In the genomic region with DNA sequence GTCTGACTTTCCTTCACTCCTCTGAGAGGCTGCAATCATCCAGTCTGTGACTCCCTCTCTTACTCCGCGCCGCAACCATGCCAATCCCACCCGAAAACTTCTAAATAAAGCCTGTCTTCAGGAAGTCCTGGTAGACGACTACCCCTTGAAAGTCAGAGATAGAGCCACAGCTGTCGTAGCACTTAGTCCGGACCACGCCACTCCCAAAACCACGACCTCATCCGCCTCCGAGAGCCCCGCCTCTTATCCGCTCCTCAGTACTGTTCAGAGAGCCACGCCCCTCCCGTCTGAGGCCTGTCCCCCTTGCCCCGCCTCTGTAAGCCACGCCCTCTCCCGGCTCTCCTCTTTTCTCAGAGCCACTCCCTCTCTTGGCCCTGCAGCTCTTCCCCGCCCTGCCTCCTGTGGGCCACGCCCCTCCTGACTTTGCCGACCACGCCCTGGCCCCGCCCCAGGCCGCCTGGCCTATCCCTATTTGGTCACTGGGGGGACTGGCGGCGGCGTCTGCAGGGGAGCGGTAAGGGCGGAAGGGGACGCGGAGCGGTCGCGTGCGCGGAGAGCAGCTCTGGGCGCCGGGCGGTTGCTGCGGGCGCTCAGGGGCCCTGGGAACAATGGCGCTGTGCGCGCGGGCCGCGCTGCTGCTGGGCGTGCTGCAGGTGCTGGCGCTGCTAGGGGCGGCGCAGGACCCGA, we compare ENCODE assay signal across 8 mouse cellular contexts. TPM values are rescaled to one million over a fixed set of nuclear protein-coding genes. Genes with fewer than 3 reads are reported as not detected.
DNase-seq lines count a peak whose midpoint lies in the region; ATAC-seq and TF ChIP-seq lines count a peak whose summit lies in the region.

Tmem123 (plus strand) TSS at position 428 of the 687 bp plus-strand sequence.

- H3K4me2 ChIP-seq in CH12.LX (ENCODE audit: insufficient read depth, low read depth, poor library complexity, severe bottlenecking), result peak within 1 kb of the TSS; percentile 83
- peak within 1 kb of the TSS; percentile 76 for H3K4me2 ChIP-seq in forebrain, embryonic 11.5 days (ENCODE audit: low read depth, low read length, severe bottlenecking)
- H3K4me2 ChIP-seq in heart, embryonic 16.5 days (ENCODE audit: low read depth, low read length), result peak within 1 kb of the TSS; percentile 84
- peak within 1 kb of the TSS; percentile 96 for H3K4me2 ChIP-seq in liver, embryonic 15.5 days
- H3K4me2 ChIP-seq in neural tube, embryonic 12.5 days (replicated peaks), result peak within 1 kb of the TSS; percentile 80

- in situ Hi-C loops in CH12.LX (cut with MboI; ENCODE audit: low pct_ligation_motif_present, low pct_unique_long_range_greater_than_20kb, low sequenced_read_pairs), result no loop called here

- H3K36me3 ChIP-seq in CH12.LX (replicated peaks in 1 of 2; ENCODE audit: control insufficient read depth in 1 of 2, insufficient read depth in 1 of 2, low read length in 1 of 2), result peaks cover 4 to 14% of the 10 kb centered on the region in 2 experiments
- H3K36me3 ChIP-seq in forebrain, embryonic 11.5 days (ENCODE audit: control insufficient read depth, insufficient read depth, low read length), result no peaks in the 10 kb centered on the region
- H3K36me3 ChIP-seq in heart, embryonic 16.5 days (ENCODE audit: control insufficient read depth, insufficient read depth), result peaks cover under 1% of the 10 kb centered on the region; the same call in 1 of the 2 replicates
- peaks cover 9% of the 10 kb centered on the region for H3K36me3 ChIP-seq in liver, embryonic 15.5 days (replicated peaks)
- no peaks in the 10 kb centered on the region for H3K36me3 ChIP-seq in neural tube, embryonic 12.5 days

- peak within 1 kb of the TSS; percentile 67 for H3K27ac ChIP-seq in CH12.LX (ENCODE audit: insufficient read depth, low read depth)
- peak within 1 kb of the TSS; percentile 41; the same call in 1 of the 2 replicates for H3K27ac ChIP-seq in forebrain, embryonic 11.5 days (ENCODE audit: low read depth, low read length)
- H3K27ac ChIP-seq in heart, embryonic 16.5 days (ENCODE audit: low read length), result peak within 1 kb of the TSS; percentile 93
- H3K27ac ChIP-seq in liver, embryonic 15.5 days (replicated peaks), result peak within 1 kb of the TSS; percentile 83
- H3K27ac ChIP-seq in neural tube, embryonic 12.5 days, result peak within 1 kb of the TSS; percentile 10; the same call in 1 of the 2 replicates

- H3K9ac ChIP-seq in CH12.LX (ENCODE audit: insufficient read depth, low read depth), result peak within 1 kb of the TSS; percentile 71
- H3K9ac ChIP-seq in forebrain, embryonic 11.5 days (ENCODE audit: low read length), result peak within 1 kb of the TSS; percentile 86
- H3K9ac ChIP-seq in heart, embryonic 16.5 days (ENCODE audit: low read length), result peak within 1 kb of the TSS; percentile 94
- H3K9ac ChIP-seq in liver, embryonic 15.5 days, result peak within 1 kb of the TSS; percentile 87
- H3K9ac ChIP-seq in neural tube, embryonic 12.5 days, result peak within 1 kb of the TSS; percentile 76

- H3K4me1 ChIP-seq in CH12.LX (ENCODE audit: control insufficient read depth in 1 of 2, insufficient read depth in 2 of 2), result peaks cover 7 to 37% of the 10 kb centered on the region in 2 experiments
- H3K4me1 ChIP-seq in forebrain, embryonic 11.5 days (replicated peaks; ENCODE audit: control insufficient read depth, insufficient read depth, low read length), result peaks cover 7% of the 10 kb centered on the region; the same call in 1 of the 2 replicates
- H3K4me1 ChIP-seq in heart, embryonic 16.5 days (ENCODE audit: control insufficient read depth, insufficient read depth, low read length), result peaks cover 28% of the 10 kb centered on the region
- H3K4me1 ChIP-seq in liver, embryonic 15.5 days (replicated peaks), result peaks cover 61% of the 10 kb centered on the region
- H3K4me1 ChIP-seq in neural tube, embryonic 12.5 days, result peaks cover 15% of the 10 kb centered on the region

- dilution Hi-C loops in CH12.LX (cut with MboI; ENCODE audit: extremely low pct_ligation_motif_present, extremely low pct_unique_long_range_greater_than_20kb, low sequenced_read_pairs), result no loop called here

- H3K27me3 ChIP-seq in CH12.LX (replicated peaks), result no peaks in the 10 kb centered on the region
- peaks cover 8% of the 10 kb centered on the region; the same call in 1 of the 2 replicates for H3K27me3 ChIP-seq in forebrain, embryonic 11.5 days (ENCODE audit: control insufficient read depth, insufficient read depth, low read length)
- no peaks in the 10 kb centered on the region for H3K27me3 ChIP-seq in heart, embryonic 16.5 days (ENCODE audit: control insufficient read depth, insufficient read depth, low read length)
- no peaks in the 10 kb centered on the region for H3K27me3 ChIP-seq in liver, embryonic 15.5 days
- peaks cover 6% of the 10 kb centered on the region for H3K27me3 ChIP-seq in neural tube, embryonic 12.5 days (replicated peaks)

- WGBS in forebrain, embryonic 11.5 days, result 0% methylated on average over 49 of the region's 52 CpGs
- under 1% methylated on average over 52 of the region's 52 CpGs for WGBS in heart, embryonic 16.5 days
- WGBS in liver, embryonic 15.5 days (ENCODE audit: insufficient replicate concordance), result under 1% methylated on average over 52 of the region's 52 CpGs
- under 1% methylated on average over 52 of the region's 52 CpGs for WGBS in neural tube, embryonic 12.5 days

- no peak for TF ChIP-seq EP300 in CH12.LX (IDR thresholded peaks at IDR 0.05; ENCODE audit: low read length)

- no peak for TF ChIP-seq RAD21 in CH12.LX (IDR thresholded peaks at IDR 0.05; ENCODE audit: low read depth, low read length)

- no peaks in the 10 kb centered on the region for H3K9me3 ChIP-seq in CH12.LX (replicated peaks; ENCODE audit: low read length)
- no peaks in the 10 kb centered on the region for H3K9me3 ChIP-seq in forebrain, embryonic 11.5 days (ENCODE audit: control insufficient read depth, low read length)
- H3K9me3 ChIP-seq in heart, embryonic 16.5 days (replicated peaks; ENCODE audit: control insufficient read depth, low read length), result peaks cover 4% of the 10 kb centered on the region
- no peaks in the 10 kb centered on the region for H3K9me3 ChIP-seq in liver, embryonic 15.5 days (replicated peaks)
- H3K9me3 ChIP-seq in neural tube, embryonic 12.5 days, result peaks cover 4% of the 10 kb centered on the region; the same call in 1 of the 2 replicates

- H3K79me2 ChIP-seq in CH12.LX (replicated peaks; ENCODE audit: control insufficient read depth, extremely low read depth, insufficient read depth, poor library complexity, severe bottlenecking), result peaks cover 46% of the 10 kb centered on the region

- ATAC-seq in forebrain, embryonic 11.5 days (replicated peaks; ENCODE audit: low FRiP score), result peak; percentile 98
- ATAC-seq in heart, embryonic 16.5 days (replicated peaks; ENCODE audit: extremely low read depth, insufficient read depth, low FRiP score), result peak; percentile 97
- peak; percentile 93 for ATAC-seq in liver, embryonic 15.5 days (ENCODE audit: insufficient read depth)
- peak; percentile 95 for ATAC-seq in neural tube, embryonic 12.5 days (ENCODE audit: low FRiP score, low read depth)

- TF ChIP-seq CTCF in CH12.LX (conservative IDR thresholded peaks at IDR 0.05 in 1 of 2, IDR thresholded peaks at IDR 0.05 in 1 of 2; ENCODE audit: low read depth in 2 of 2, low read length in 2 of 2), result no peak

- H3K4me3 ChIP-seq in CH12.LX (replicated peaks in 1 of 3; ENCODE audit: low read depth in 2 of 3, low read length in 2 of 3, poor library complexity in 1 of 3), result peak within 1 kb of the TSS; percentile 80 to 95 (median 91)
- peak within 1 kb of the TSS; percentile 75 for H3K4me3 ChIP-seq in forebrain, embryonic 11.5 days (ENCODE audit: low read depth, low read length)
- H3K4me3 ChIP-seq in heart, embryonic 16.5 days (ENCODE audit: low read length), result peak within 1 kb of the TSS; percentile 90
- H3K4me3 ChIP-seq in liver, embryonic 15.5 days (replicated peaks), result peak within 1 kb of the TSS; percentile 92
- peak within 1 kb of the TSS; percentile 78 for H3K4me3 ChIP-seq in neural tube, embryonic 12.5 days

- peak; percentile 73 for TF ChIP-seq POLR2A in CH12.LX (IDR thresholded peaks at IDR 0.05; ENCODE audit: low read depth, low read length)

- peak; percentile 99 for DNase-seq in CH12.LX (ENCODE audit: extremely low read depth)
- peak; percentile 99 for DNase-seq in c-Kit-positive CD71-positive TER-119-negative erythroid progenitor cells, embryonic 14.5 days (ENCODE audit: low read depth)
- peak; percentile 99 for DNase-seq in forebrain, embryonic 11.5 days (ENCODE audit: low spot score)
- DNase-seq in kidney, postnatal 36 days, result peak; percentile 100
- peak; percentile 94 for DNase-seq in telencephalon, adult 2 months (ENCODE audit: low read depth, low spot score)

TF ChIP-seq in CH12.LX, 34 proteins besides CTCF, POLR2A, EP300 and RAD21 (continues in another document):
- TF ChIP-seq NRF1 (IDR thresholded peaks at IDR 0.05; ENCODE audit: low read depth, low read length) (no peak), MYC (IDR thresholded peaks at IDR 0.05; ENCODE audit: low read depth, low read length) (0 out of 2 replicates have a peak, but pooled peaks have one; percentile 59), POLR2AphosphoS2 (IDR thresholded peaks at IDR 0.05; ENCODE audit: low read depth, low read length) (no peak), BHLHE40 (IDR thresholded peaks at IDR 0.05; ENCODE audit: low read depth, low read length) (peak; percentile 93), CHD2 (IDR thresholded peaks at IDR 0.05; ENCODE audit: low read length) (no peak), TCF12 (IDR thresholded peaks at IDR 0.05; ENCODE audit: low read depth, low read length) (peak; percentile 69), PAX5 (IDR thresholded peaks at IDR 0.05; ENCODE audit: low read length) (no peak), NELFE (IDR thresholded peaks at IDR 0.05; ENCODE audit: low read depth, low read length) (peak; percentile 68), IRF4 (IDR thresholded peaks at IDR 0.05; ENCODE audit: low read depth, low read length) (no peak; the same call in 1 of the 2 replicates), KAT2A (IDR thresholded peaks at IDR 0.05; ENCODE audit: insufficient replicate concordance, low read length) (0 out of 2 replicates have a peak, but pooled peaks have one; percentile 43), E2F4 (IDR thresholded peaks at IDR 0.05; ENCODE audit: insufficient replicate concordance, low read depth, low read length) (no peak), ZKSCAN1 (IDR thresholded peaks at IDR 0.05; ENCODE audit: borderline replicate concordance, low read depth, low read length) (no peak), JUN (IDR thresholded peaks at IDR 0.05; ENCODE audit: insufficient read depth, low read depth, low read length) (no peak), TBP (conservative IDR thresholded peaks at IDR 0.05; ENCODE audit: low read depth, low read length) (peak; percentile 77)

RNA-seq across cellular contexts. Expression of gene Tmem123, which starts in this region (rescaled TPM):
- total RNA-seq in CH12.LX (2012; rRNA removed) (44.8 and 61.1 TPM in 2 replicates), CH12.LX (2014; rRNA removed) (173 and 183 TPM in 2 replicates)
- 107 and 112 TPM in 2 replicates for polyA plus RNA-seq in CH12.LX (2012; ENCODE audit: insufficient read length, low read depth)
- 120 and 122 TPM in 2 replicates for polyA plus RNA-seq in forebrain, embryonic 11.5 days (2014; fragmentation: Nextera tagmentation; extraction: Ambion mirVana)
- 89.0 and 104 TPM in 2 replicates for polyA plus RNA-seq in heart, embryonic 16.5 days (2015; fragmentation: Nextera tagmentation; extraction: Ambion mirVana)
- polyA plus RNA-seq in liver, embryonic 15.5 days (2015; fragmentation: Nextera tagmentation; extraction: Ambion mirVana), result 33.5 and 35.0 TPM in 2 replicates
- 66.4 and 70.4 TPM in 2 replicates for polyA plus RNA-seq in neural tube, embryonic 12.5 days (2016; fragmentation: Nextera tagmentation; extraction: Ambion mirVana)

Comparison
In these comparisons a context has a peak if more than half of its experiments do, and no peak if none do; other contexts are left out.
1. Peak in every context shown above with its lines: DNase-seq, ATAC-seq, H3K4me3 ChIP-seq and H3K27ac ChIP-seq.
2. H3K27ac ChIP-seq: peak in every context shown above with its lines; median percentile 93 in heart, embryonic 16.5 days; 83 in liver, embryonic 15.5 days; 67 in CH12.LX; 41 in forebrain, embryonic 11.5 days; 10 in neural tube, embryonic 12.5 days.